Mouse (Mus musculus) limb, embryonic 13.5 days (tissue): ENCODE data around the gene Wfdc5. TPM values are rescaled to one million over a fixed set of nuclear protein-coding genes. Genes with fewer than 3 reads are reported as not detected.
A peak's percentile ranks its signal among the peaks of the same experiment; 100 is the strongest.

Source experiments
- ATAC-seq: fragments of 200-750 bp; cut with Nextera tagmentation; 2 replicates; pipeline ENCODE4 v1.8.0; 2017; ENCODE audit warnings: low read depth, moderate number of reproducible peaks, moderate TSS enrichment; ENCODE audit not compliant: low FRiP score
- H3K27ac ChIP-seq: fragments of 300-500 bp; sonication (generic); 2 replicates; pipeline ENCODE4 v1.5.1; 2015; ENCODE audit warnings: inconsistent platforms, mild to moderate bottlenecking, moderate library complexity
- H3K27me3 ChIP-seq: fragments of 300-500 bp; sonication (generic); 2 replicates; pipeline ENCODE4 v1.6.1; 2015; ENCODE audit warnings: mild to moderate bottlenecking, inconsistent platforms
- H3K36me3 ChIP-seq: fragments of 300-500 bp; sonication (generic); 2 replicates; pipeline ENCODE4 v1.6.1; 2015; ENCODE audit warnings: inconsistent platforms, mild to moderate bottlenecking, moderate library complexity
- H3K4me1 ChIP-seq: fragments of 300-500 bp; sonication (generic); 2 replicates; pipeline ENCODE4 v1.6.1; 2015; ENCODE audit warnings: inconsistent platforms
- H3K4me2 ChIP-seq: fragments of 300-500 bp; sonication (generic); replicated peaks from 2 replicates; pipeline ENCODE4 v1.6.1; 2015; ENCODE audit warnings: inconsistent platforms, mild to moderate bottlenecking, moderate library complexity
- H3K4me3 ChIP-seq: fragments of 300-500 bp; sonication (generic); 2 replicates; pipeline ENCODE4 v1.5.1; 2015; ENCODE audit warnings: moderate library complexity, mild to moderate bottlenecking, inconsistent platforms
- H3K9ac ChIP-seq: fragments of 300-500 bp; sonication (generic); 2 replicates; pipeline ENCODE4 v1.6.1; 2015; ENCODE audit warnings: mild to moderate bottlenecking, inconsistent platforms
- H3K9me3 ChIP-seq: fragments of 300-500 bp; sonication (generic); 2 replicates; pipeline ENCODE4 v1.6.1; 2016; ENCODE audit warnings: inconsistent platforms
- WGBS: fragments of 180-500 bp; shearing (Covaris S2); methylation state at CpG from one replicate; pipeline ENCODE4 v1.1.7; 2015; 5-methylcytosine and 5-hydroxymethylcytosine counted together
- polyA plus RNA-seq: library from polyadenylated mRNA; unstranded; fragments of >200 nt; fragmentation: Nextera tagmentation; extraction: Ambion mirVana; gene quantifications from 2 replicates; pipeline ENCODE4 v1.2.1, GENCODE M21; 2015

Wfdc5 gene
- polyA plus RNA-seq, 1 experiment from 2014 or later, result not detected

DNA sequence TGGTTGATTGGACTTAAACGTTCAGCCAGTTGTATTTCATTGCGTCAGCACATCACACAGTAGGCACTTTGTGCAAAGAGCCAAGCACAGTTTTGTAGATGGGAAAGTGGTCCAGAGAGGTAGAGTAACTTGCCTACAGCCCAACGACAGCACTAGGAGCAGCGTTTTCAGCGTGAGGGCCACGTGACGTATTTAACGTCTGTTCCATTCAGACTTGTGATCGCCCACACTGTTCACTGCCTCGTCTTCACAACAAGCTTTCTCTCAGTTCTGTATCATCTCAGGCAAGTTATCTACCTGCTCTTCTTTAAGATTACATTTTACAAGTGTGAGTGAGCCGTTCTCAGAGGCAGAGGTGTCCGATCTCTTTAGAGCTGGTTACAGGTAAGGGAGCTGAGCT is 36.0 kb downstream of the Wfdc5 start:
- Histone ChIP-seq H3K36me3 (peaks cover 4% of the 10 kb centered on the region), H3K4me3 (no peak overlapping the region), H3K27ac (no peak overlapping the region), H3K27me3 (no peaks in the 10 kb centered on the region), H3K4me2 (no peak overlapping the region), H3K9me3 (no peaks in the 10 kb centered on the region), H3K4me1 (peaks cover 51% of the 10 kb centered on the region), H3K9ac (no peak overlapping the region)
- 89% methylated on average over 12 of the region's 12 CpGs for WGBS
- ATAC-seq, result no peak

DNA sequence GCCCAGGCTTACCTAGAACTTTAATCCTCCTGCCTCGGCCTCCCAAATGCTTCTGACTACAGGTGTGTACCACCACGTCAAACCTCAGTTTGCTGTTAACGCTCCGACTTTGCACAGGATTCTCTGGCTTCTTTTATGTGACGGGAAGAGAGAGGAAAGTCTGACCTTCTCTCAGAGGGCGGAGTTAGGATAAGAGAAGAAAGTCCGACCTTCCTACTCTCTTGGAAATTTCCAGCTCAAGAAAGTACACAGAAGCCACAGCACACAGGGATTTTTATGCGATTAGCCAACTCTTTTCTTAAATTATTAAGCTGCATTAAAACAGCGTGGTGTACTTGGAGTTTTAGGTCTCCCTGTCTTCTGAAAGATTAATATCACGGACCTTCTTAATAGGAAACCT is 38.0 kb downstream of the Wfdc5 start:
- ATAC-seq, result no peak

DNA sequence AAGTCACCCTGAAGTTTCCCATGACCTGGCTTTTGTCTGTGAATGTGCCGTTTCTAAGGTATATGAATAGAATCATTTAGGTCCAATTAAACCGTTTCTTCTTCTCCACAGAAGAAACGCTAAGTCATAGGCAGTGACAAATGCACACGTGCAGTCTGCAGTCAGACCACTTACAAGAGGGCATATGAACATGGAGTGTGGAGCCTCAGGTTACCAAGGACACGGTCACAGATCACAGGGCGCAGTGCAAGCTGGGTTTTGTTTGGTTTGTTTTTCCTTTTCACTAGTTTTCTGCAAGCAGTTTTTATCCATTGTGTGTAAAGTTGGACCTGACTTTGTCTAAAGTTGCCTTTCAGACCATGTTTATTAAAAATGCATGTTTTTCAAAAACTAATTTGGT is 38.5 kb downstream of the Wfdc5 start:
- H3K36me3 ChIP-seq, result 0 out of 2 replicates have a peak, but pooled peaks cover 5% of the 10 kb centered on the region
- no peak for ATAC-seq
- no peak overlapping the region for H3K4me3 ChIP-seq
- no peak overlapping the region for H3K9ac ChIP-seq
- WGBS, result 78% methylated on average over 6 of the region's 6 CpGs
- H3K27ac ChIP-seq, result no peak overlapping the region
- peaks cover 42% of the 10 kb centered on the region for H3K4me1 ChIP-seq
- no peak overlapping the region for H3K4me2 ChIP-seq
- no peaks in the 10 kb centered on the region for H3K27me3 ChIP-seq
- no peaks in the 10 kb centered on the region for H3K9me3 ChIP-seq

More for the DNA sequence above, 38.0 kb downstream of the Wfdc5 start:
- Histone ChIP-seq H3K9ac (no peak overlapping the region), H3K4me3 (no peak overlapping the region), H3K36me3 (0 out of 2 replicates have a peak, but pooled peaks cover 5% of the 10 kb centered on the region), H3K9me3 (no peaks in the 10 kb centered on the region), H3K4me2 (no peak overlapping the region), H3K27me3 (no peaks in the 10 kb centered on the region), H3K4me1 (peaks cover 47% of the 10 kb centered on the region), H3K27ac (0 out of 2 replicates have a peak overlapping the region, but pooled peaks have one; percentile 15)
- 82% methylated on average over 10 of the region's 10 CpGs for WGBS

DNA sequence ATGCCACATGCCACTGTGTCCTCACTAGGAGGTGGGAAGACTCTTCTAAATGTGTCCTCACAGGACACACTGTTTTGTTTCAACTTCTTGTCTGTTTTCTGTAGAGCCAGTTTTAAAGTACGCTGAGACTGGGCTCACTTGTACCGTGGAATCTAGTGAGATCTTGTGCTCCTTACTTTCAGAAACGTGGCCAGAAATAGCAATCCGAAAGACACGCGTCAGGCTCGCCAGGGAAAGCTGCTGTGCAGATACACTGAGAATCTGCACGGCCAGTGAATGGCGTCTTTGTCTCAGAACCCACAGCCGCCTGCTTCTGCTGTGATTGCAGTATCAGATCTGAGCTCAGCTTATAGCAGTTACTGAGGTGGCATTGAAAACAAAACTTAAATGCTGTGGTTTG is 40.5 kb downstream of the Wfdc5 start:
- no peak overlapping the region for H3K9ac ChIP-seq
- ATAC-seq, result no peak
- 0 out of 2 replicates have a peak, but pooled peaks cover 5% of the 10 kb centered on the region for H3K36me3 ChIP-seq
- peak overlapping the region; percentile 90 for H3K27ac ChIP-seq
- H3K4me1 ChIP-seq, result peaks cover 50% of the 10 kb centered on the region
- no peak overlapping the region for H3K4me3 ChIP-seq
- H3K9me3 ChIP-seq, result no peaks in the 10 kb centered on the region
- H3K4me2 ChIP-seq, result no peak overlapping the region
- H3K27me3 ChIP-seq, result no peaks in the 10 kb centered on the region
- WGBS, result 52% methylated on average over 10 of the region's 10 CpGs

DNA sequence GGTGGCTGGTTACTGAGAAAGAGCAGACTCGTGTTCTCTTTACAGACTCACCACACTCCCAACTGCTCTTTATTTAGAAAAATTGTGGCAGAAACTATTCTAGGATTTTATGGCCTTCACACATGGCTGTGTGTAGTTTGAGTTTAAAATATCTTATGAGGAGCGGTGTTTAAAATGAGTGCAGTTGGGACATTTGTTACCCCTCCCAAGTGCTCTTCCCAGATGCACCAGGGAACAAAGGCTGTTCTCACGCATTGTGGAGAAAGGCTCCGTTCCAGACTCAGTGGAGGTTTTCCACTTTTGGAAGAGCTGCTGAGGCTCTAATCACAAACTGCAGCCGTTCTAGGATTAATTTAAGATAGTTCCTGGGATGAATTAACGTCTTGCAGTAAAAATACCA is 44.8 kb downstream of the Wfdc5 start:
- H3K27me3 ChIP-seq, result no peaks in the 10 kb centered on the region
- 0 out of 2 replicates have a peak, but pooled peaks cover 5% of the 10 kb centered on the region for H3K36me3 ChIP-seq
- WGBS, result 21% methylated on average over 6 of the region's 6 CpGs
- H3K27ac ChIP-seq, result peak overlapping the region; percentile 93
- peak; percentile 34; the same call in 1 of the 2 replicates for ATAC-seq
- H3K9ac ChIP-seq, result peak overlapping the region; percentile 53; the same call in 1 of the 2 replicates
- H3K4me3 ChIP-seq, result no peak overlapping the region
- peak overlapping the region; percentile 43 for H3K4me2 ChIP-seq
- H3K9me3 ChIP-seq, result no peaks in the 10 kb centered on the region
- peaks cover 64% of the 10 kb centered on the region for H3K4me1 ChIP-seq

- Histone ChIP-seq H3K4me1 (peaks cover 58% of the 10 kb centered on the region), H3K27ac (no peak overlapping the region), H3K9ac (peak overlapping the region; percentile 53; the same call in 1 of the 2 replicates), H3K4me3 (no peak overlapping the region), H3K4me2 (no peak overlapping the region), H3K27me3 (no peaks in the 10 kb centered on the region), H3K9me3 (no peaks in the 10 kb centered on the region), H3K36me3 (0 out of 2 replicates have a peak, but pooled peaks cover 5% of the 10 kb centered on the region)
- WGBS, result 29% methylated on average over 2 of the region's 2 CpGs
- ATAC-seq, result 0 out of 2 replicates have a peak, but pooled peaks have one; percentile 24
Observed at GRCm38 (mm10) chr2:164136393-164136792, 46.1 kb downstream of the Wfdc5 start.

DNA sequence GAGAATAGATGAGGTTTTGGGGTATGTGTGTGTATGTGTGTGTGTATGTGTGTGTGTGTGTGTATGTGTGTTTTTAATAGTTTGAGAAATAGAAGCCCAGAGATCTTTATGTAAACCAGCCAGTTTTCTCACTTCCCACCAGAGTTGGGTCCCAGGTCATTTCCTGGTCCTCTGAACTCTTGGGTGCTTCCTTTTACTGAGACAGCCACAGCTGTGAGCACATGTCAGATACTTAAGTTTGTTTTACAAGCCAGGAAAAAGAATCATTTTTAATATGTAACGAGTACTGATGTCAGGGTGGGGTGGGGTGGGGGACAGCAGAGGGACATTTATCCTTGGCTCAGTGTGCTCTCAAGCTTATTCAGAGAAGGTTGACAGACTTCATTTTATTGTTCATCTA is 47.2 kb downstream of the Wfdc5 start:
- ATAC-seq, result no peak
- Histone ChIP-seq H3K4me1 (peaks cover 50% of the 10 kb centered on the region), H3K27me3 (no peaks in the 10 kb centered on the region), H3K36me3 (peaks cover 8% of the 10 kb centered on the region; the same call in 1 of the 2 replicates), H3K4me3 (no peak overlapping the region), H3K9me3 (no peaks in the 10 kb centered on the region), H3K9ac (no peak overlapping the region), H3K4me2 (no peak overlapping the region), H3K27ac (no peak overlapping the region)
- WGBS, result 70% methylated on average over 1 of the region's 1 CpGs

DNA sequence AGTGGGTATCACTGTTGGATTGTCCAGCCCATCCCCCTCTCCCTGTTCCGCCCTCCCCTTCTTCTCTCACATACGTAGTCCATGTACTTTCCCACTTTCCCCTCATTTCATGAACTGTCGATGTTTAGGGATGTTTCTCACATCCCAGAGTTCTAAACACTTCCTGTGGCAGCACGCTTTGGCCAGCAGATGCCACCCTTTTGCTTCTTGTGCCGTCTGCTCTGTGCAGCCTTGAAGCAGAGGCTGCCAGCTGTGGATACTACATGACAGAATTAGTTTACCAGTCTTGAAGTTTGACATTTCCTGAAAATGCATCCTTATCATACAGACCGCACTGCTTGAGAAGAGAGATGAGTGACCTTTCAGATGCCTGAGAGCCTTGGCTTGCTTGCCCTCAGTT is 48.0 kb downstream of the Wfdc5 start:
- no peak overlapping the region for H3K27ac ChIP-seq
- H3K9ac ChIP-seq, result no peak overlapping the region
- WGBS, result 71% methylated on average over 6 of the region's 6 CpGs

GRCm38 (mm10) chr2:164131586-164131985 is 51.0 kb downstream of the Wfdc5 start:
- no peak overlapping the region for H3K4me2 ChIP-seq

More for the DNA sequence above, 48.0 kb downstream of the Wfdc5 start:
- no peak for ATAC-seq
- Histone ChIP-seq H3K4me1 (peaks cover 44% of the 10 kb centered on the region), H3K4me3 (no peak overlapping the region), H3K27me3 (no peaks in the 10 kb centered on the region), H3K36me3 (peaks cover 4% of the 10 kb centered on the region; the same call in 1 of the 2 replicates), H3K4me2 (no peak overlapping the region), H3K9me3 (no peaks in the 10 kb centered on the region)

DNA sequence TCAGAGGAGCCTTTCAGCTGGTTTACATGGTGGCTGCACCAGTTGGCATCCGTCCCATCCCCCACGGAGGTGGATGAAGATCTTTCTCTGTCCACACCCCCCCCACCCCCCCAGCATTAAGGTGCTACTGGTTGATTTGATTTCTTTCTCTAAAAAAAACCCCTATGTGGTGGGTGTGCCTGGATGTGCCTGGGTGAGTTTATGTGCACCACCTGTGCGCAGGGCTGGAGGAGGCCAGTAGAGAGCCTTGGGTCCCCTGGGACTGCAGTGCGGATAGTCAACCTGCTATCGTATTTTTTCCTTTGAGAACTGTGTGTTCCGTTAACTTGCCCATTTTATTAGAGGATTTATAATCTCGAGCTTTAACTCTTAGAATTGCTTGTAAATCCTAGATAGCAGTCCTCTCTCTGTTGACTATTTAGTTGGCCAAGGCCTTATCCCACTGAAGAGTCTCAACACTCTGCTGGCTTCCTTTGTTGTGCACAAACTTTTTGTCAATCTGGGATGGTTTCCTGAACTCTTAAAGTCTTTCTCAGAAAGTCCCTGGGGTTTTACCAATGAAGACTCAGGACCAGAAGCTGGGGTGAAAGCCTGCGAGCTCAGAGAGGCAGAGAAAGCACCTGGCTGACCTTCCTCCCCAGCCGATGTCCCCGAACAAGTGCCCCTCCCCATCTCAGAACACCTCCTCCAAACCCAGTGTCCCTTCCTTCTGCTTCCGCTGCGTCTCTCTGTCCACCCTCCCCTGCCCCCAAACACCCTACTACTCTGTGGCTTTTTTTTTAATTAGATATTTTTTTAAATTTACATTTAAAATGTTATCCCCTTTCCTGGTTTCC is 53.7 kb downstream of the Wfdc5 start:
- WGBS, result 70% methylated on average over 12 of the region's 12 CpGs
- no peak for ATAC-seq
- no peaks in the 10 kb centered on the region for H3K27me3 ChIP-seq

More at GRCm38 (mm10) chr2:164131586-164131985, 51.0 kb downstream of the Wfdc5 start:
- Histone ChIP-seq H3K27ac (no peak overlapping the region), H3K4me1 (peaks cover 47% of the 10 kb centered on the region), H3K4me3 (no peak overlapping the region), H3K36me3 (peaks cover 9% of the 10 kb centered on the region; the same call in 1 of the 2 replicates), H3K27me3 (no peaks in the 10 kb centered on the region), H3K9me3 (no peaks in the 10 kb centered on the region), H3K9ac (no peak overlapping the region)
- 93% methylated on average over 1 of the region's 1 CpGs for WGBS
- no peak for ATAC-seq

DNA sequence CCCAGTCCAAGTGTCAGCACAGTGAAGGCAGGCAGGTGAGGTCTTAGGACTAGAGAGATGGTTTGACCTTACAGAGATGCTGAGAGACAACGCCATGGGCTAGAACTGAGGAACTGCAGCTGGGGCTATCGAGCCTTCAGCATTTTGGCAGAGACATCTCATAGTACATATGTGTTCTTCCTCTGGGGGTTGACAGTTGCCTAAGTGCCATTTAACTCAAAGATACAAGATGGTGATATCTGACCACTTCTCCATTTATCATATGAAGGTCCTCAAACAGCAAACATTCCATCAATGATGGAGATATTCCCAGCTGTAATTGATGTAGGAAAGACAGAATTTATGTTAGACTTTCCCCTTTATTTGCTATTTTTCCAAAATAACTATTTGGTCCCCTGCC is 55.2 kb downstream of the Wfdc5 start:
- no peak overlapping the region for H3K27ac ChIP-seq
- peaks cover 41% of the 10 kb centered on the region for H3K4me1 ChIP-seq
- ATAC-seq, result no peak
- 94% methylated on average over 2 of the region's 2 CpGs for WGBS
- H3K4me3 ChIP-seq, result no peak overlapping the region
- H3K9ac ChIP-seq, result no peak overlapping the region
- H3K36me3 ChIP-seq, result peaks cover 23% of the 10 kb centered on the region
- no peak overlapping the region for H3K4me2 ChIP-seq
- no peaks in the 10 kb centered on the region for H3K27me3 ChIP-seq
- no peaks in the 10 kb centered on the region for H3K9me3 ChIP-seq

More for the DNA sequence above, 53.7 kb downstream of the Wfdc5 start:
- peaks cover 42% of the 10 kb centered on the region for H3K4me1 ChIP-seq
- H3K4me2 ChIP-seq, result no peak overlapping the region
- H3K9me3 ChIP-seq, result no peaks in the 10 kb centered on the region
- H3K9ac ChIP-seq, result no peak overlapping the region
- no peak overlapping the region for H3K4me3 ChIP-seq
- peaks cover 13% of the 10 kb centered on the region for H3K36me3 ChIP-seq
- peak overlapping the region; percentile 28; the same call in 1 of the 2 replicates for H3K27ac ChIP-seq

DNA sequence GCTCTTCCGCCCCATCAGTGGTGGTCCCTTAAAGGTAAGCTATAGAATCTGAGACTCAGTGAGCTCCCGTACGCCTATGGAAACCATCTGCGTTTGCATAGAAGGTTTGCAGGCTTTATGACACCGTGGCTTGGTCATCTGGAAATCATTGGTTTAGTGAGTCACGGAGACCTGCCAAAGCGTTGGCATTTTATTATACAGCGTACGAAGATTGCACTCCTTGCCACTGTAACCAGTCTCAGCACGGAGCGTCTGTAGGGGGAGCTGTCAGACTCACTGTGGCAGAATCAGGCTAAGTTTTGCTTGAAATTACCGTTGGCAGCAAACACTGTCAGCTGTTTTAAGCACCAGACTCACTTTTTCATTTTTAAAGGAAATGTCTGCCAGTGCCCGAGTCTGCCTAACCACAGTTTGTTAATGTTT is 56.0 kb downstream of the Wfdc5 start:
- H3K9me3 ChIP-seq, result no peaks in the 10 kb centered on the region
- H3K4me3 ChIP-seq, result no peak overlapping the region
- no peaks in the 10 kb centered on the region for H3K27me3 ChIP-seq
- H3K9ac ChIP-seq, result no peak overlapping the region
- H3K4me1 ChIP-seq, result peaks cover 38% of the 10 kb centered on the region
- no peak overlapping the region for H3K4me2 ChIP-seq
- peak; percentile 84 for ATAC-seq
- WGBS, result 29% methylated on average over 13 of the region's 13 CpGs
- H3K36me3 ChIP-seq, result peaks cover 23% of the 10 kb centered on the region
- peak overlapping the region; percentile 67 for H3K27ac ChIP-seq
